Mouse (Mus musculus): ENCODE measurements around the gene Frmpd1. TPM values are rescaled to one million over a fixed set of nuclear protein-coding genes. Genes with fewer than 3 reads are reported as not detected.

The Frmpd1 gene
- total RNA-seq (2021) = 10 to 100 TPM in 1 of 2 experiments, 1 to 10 TPM in 1; 9.2 to 11.9 TPM
- long read RNA-seq, experiment 1, full-length matches to known transcripts = 6 of 10 reads
- long read RNA-seq, experiment 1, partial matches to known transcripts = 1 of 10 reads
- long read RNA-seq, experiment 1, other reads (novel, unspliced or antisense) = 3 of 10 reads
- long read RNA-seq, experiment 2, full-length matches to known transcripts = 4 of 13 reads
- long read RNA-seq, experiment 2, partial matches to known transcripts = 7 of 13 reads
- long read RNA-seq, experiment 2, other reads (novel, unspliced or antisense) = 2 of 13 reads

- peak in 1 of 2 experiments; percentile 61 for DNase-seq (ENCODE audit: low spot score in 2 of 2)
Measured at GRCm38 (mm10) chr4:45184521-45185330, at the start of gene Frmpd1. Gene Frmpd1, plus strand, starts transcription at chr4:45184875.

DNA sequence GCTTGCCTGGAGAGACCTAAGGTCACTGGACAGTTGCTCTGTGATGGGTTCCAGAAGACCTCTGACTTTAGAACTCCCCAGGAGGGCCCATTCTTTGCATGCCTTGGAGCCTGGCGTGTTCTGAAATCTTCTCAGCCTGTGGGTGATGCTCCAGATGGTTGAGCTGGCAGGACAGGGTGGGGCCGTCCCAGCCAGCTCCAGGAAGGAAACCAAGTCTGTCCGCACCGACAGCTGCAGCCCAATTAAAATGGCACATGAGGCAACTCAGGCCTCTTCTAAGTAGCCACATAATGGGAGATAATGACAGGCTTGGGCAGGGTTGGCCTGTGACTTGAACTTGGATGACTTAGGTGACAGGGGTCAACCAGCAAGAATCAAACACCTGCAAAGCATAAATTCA, 47.0 kb upstream of the Frmpd1 start:
- no peak for DNase-seq (ENCODE audit: low spot score in 2 of 2)

DNA sequence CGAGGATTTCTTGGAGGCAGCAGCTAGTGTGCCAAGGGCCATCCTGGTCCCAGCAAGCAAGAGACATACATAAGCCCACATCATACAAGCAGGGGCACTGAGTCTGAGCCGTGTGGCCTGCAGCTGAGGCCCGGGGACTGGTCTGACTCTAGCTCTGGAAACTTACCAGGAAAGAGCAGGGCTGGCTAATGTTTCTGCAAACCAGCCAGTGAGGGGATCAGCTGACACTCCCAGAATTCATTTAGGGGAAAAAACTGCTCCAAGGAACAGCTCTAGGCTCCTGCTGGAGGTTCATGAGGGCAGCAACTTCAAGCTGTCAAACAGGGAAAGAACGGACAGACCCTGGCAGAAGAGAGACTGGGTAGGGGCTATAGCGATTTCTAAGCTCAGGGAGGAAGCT, 42.8 kb upstream of the Frmpd1 start:
- no peak for DNase-seq (ENCODE audit: low spot score in 2 of 2)

GRCm38 (mm10) chr4:45142411-45142810, 42.3 kb upstream of the Frmpd1 start:
- no peak for DNase-seq (ENCODE audit: low spot score in 2 of 2)

DNA sequence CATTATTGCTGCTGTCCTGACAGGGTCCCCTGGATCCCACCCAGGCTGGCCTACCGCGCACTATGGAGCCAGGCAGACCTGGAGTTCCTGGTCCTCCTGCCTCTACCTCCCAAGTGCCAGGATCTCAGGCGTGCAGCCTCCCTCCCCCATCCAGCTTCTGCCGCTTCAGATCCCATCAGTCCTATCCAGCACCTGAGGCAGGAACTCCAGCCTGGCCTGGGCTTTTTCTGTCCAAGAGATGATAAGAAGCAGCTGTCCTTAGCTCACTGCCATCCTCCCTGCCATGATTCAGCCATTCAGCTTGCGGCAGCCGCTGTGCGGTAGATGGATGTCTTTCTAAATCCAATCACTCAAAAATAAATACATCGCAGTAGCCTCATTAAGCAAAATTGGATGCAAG, 41.7 kb upstream of the Frmpd1 start:
- no peak for DNase-seq (ENCODE audit: low spot score in 2 of 2)

- no peak for DNase-seq (ENCODE audit: low spot score in 2 of 2)
Measured at GRCm38 (mm10) chr4:45156433-45156832, 28.2 kb upstream of the Frmpd1 start.

DNA sequence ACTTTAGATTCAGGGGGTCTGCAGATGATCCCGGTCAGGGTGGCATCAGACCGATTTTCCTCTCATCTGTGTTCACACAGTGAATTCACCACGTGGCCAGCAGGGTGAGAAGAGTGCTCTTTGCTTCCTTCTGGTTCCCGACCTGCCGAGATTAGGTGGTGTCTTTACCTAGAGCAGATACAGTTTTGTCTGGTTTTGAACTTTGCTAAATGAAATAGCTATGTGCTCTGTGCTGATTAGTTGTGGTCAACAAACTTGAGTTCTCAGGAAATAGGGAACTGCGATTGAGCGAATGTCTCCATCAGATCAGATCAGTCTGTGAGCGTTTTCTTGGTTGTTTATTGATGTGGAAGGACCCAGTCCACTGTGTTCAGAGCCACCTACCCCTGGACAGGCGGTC, 26.1 kb upstream of the Frmpd1 start:
- no peak for DNase-seq (ENCODE audit: low spot score in 2 of 2)

DNA sequence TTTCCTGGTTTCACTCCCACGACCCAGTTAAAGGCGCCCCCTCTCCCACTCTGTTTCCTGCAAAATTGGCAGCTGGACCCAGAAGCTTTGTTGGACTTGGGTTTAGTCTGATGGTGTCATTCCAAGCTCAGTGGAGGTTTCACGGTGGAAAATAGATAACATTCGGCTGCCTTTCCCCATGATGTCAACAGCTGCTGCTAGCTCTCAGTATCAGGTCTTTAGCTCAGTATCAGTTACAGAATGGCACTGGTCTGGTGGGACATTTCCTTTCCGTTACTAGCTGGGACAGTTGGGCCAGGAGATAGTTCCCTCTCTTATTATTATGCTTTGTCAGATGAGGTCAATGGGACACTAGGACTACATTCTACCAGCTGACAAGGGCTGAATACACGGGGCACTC, 23.9 kb upstream of the Frmpd1 start:
- no peak for DNase-seq (ENCODE audit: low spot score in 2 of 2)

DNA sequence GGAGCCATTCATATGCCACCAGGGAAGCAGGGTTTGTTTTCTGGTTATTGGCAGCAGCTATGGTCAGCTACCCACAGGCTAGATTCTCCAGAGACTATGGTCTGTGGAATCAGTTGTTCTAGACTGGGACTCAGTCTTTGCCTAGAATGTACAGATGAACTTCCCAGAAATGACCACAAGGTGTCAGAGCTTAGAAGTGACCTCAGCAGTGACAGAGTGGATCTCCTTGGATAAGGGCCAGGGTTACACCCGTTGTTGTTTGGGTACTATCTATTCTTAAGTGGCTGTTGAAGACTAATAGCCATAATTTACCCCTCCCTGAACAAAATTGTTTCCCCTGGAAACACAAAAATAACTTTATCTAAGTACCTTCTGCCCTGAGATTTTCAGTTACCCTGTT, 21.0 kb upstream of the Frmpd1 start:
- no peak for DNase-seq (ENCODE audit: low spot score in 2 of 2)

DNA sequence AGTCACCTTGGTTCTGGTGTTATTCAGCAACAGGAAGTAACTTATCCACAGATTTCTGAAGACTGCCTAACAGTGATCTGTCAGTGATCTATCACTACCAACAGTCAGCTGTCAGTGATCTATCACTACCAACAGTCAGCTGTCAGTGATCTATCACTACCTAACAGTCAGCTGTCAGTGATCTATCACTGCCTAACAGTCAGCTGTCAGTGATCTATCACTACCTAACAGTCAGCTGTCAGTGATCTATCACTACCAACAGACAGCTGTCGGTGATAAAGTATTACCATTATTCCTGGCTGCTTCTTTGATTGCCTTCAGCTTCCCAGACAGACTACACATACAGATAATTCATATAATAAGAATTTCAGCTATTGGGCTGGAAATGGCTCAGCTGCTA, 19.2 kb upstream of the Frmpd1 start:
- DNase-seq (ENCODE audit: low spot score in 2 of 2) = no peak

GRCm38 (mm10) chr4:45165955-45166354, 18.7 kb upstream of the Frmpd1 start:
- no peak for DNase-seq (ENCODE audit: low spot score in 2 of 2)

DNA sequence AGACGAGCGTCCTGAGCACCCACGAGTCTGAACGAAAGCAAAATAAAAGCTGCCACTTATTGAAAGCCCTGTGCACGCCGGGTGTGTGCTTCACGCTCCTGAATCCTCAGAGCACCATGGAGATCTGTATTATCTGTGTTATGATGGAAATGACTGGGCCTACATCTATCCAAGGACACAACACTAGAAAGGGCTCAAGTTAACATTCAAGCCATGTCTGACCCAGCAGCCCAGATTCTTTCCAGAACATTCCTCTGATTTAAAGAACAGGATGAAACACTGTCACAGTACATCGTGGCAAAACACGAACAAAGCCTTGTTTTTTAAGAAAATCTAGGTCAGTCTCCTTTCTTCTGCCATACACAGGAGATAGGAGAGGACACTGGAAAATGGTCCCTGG, 13.3 kb upstream of the Frmpd1 start:
- no peak for DNase-seq (ENCODE audit: low spot score in 2 of 2)

GRCm38 (mm10) chr4:45183818-45184520, 706 bp upstream of the Frmpd1 start:
- DNase-seq (ENCODE audit: low spot score in 2 of 2) = no peak

- no peak for DNase-seq (ENCODE audit: low spot score in 2 of 2)
Measured at GRCm38 (mm10) chr4:45185331-45185669, 625 bp downstream of the Frmpd1 start.

DNA sequence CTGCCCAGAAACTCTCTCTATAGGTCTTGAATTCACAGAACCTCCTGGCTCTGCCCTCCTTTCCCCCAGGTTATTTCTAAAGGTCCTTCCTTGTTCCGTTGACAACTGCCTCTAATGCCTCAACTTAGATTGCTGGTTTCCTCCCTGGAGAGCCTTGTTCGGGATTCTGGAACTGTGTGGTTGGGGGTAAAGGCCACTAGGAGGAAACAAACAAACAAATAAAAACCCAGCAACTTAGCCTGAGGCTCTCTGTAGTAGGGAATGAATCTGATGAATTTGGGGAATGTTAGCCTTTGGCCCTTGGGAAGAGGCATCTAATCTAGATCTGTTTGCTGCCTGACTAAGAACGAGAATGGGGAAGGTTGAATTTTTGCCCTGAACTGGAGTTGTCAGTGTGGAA, 13.6 kb downstream of the Frmpd1 start:
- DNase-seq (ENCODE audit: low spot score in 2 of 2) = no peak

- DNase-seq (ENCODE audit: low spot score in 2 of 2) = no peak
Measured at GRCm38 (mm10) chr4:45203283-45203682, 18.6 kb downstream of the Frmpd1 start.

DNA sequence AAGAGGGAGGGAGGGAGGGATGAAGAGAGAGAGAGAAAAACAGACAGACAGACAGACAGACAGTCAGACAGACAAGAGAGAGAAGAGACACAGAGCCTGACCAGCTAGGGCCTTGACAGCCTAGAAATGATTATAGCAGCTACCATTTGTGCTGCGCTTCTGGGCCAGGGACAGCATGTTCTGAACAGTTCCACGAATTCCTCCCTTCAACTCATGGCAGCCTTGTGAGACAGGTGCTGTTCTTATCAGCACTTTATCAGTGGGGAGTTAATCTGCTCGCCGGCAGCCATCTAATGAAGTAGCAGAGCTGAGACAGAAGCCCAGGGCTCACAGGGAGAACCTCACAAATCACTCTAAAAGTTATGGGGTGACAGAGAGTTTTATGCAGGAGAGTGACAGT, 22.8 kb downstream of the Frmpd1 start:
- no peak for DNase-seq (ENCODE audit: low spot score in 2 of 2)

GRCm38 (mm10) chr4:45208832-45209363, 24.2 kb downstream of the Frmpd1 start:
- no peak for DNase-seq (ENCODE audit: low spot score in 2 of 2)

DNA sequence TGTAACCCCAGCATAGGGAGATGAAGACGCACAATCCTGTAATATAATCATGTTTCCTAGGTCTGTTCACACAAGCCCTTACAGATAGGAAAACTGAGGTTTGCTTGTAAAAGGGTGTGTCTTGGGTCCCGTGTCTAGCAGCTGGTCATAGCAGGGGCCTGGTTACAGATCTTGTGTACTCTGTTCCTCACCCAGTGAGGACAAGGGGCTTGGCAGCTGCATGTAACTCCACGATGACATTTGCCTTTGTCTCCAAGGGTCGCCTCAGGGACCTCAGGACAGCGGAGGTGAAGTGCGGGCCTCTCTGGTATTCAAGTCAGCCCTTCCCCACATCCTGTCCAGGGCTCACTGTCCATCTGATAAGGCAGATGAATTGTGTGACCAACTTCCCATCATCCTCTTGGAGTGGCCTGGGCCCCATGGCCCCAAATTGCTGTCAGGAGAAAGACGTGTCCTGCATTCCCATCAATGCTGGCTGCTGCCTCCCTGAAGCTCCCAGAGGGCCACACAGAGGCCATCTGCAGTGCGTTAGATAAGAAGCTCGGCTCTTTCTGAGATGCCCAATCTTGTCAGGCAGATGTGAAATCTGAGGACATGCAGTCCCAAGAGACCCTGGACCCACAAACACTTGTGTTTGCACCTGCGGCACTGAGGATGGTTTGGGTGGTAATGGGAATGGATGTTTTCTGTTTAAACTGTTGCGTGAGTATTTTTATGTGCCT, 27.8 kb downstream of the Frmpd1 start:
- no peak for DNase-seq (ENCODE audit: low spot score in 2 of 2)

GRCm38 (mm10) chr4:45219946-45220345, 35.3 kb downstream of the Frmpd1 start:
- DNase-seq (ENCODE audit: low spot score in 2 of 2) = no peak

GRCm38 (mm10) chr4:45222395-45222794, 37.7 kb downstream of the Frmpd1 start:
- no peak for DNase-seq (ENCODE audit: low spot score in 2 of 2)

Data from left cerebral cortex, adult 18-20 months (tissue).